Mouse (Mus musculus): ENCODE results near the gene Spast.

DNA sequence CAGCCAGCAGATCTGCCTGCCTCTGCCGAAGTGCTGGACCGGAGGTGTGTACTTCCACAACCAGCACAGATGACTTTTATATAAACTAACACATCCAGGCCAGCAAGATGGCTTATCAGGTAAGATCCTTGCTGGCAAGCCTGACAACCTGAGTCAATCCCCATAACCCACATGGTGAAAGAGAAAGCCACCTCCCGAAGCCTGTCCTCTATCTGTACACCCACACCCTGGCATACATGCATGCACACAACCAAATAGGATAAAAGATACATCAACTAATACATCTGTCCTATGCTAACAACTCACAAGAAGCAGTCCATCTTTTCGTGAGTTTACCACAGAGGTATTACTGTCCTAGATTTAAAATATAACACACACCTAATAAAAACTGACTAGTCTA, 34.7 kb upstream of the Spast start:
- TF ChIP-seq CTCF (IDR thresholded peaks at IDR 0.05; ENCODE audit: low read depth) = no peak
- peak; percentile 95 for TF ChIP-seq EP300 (IDR thresholded peaks at IDR 0.05; ENCODE audit: low read depth)
